Mouse (Mus musculus) CH12.LX (cell line): ENCODE measurements at regions not wholly inside any gene's neighbourhood (a gene's known extent, or its start where the extent isn't known, plus 50 kb on each side); places are given as distances from the start of the nearest gene placed in this dataset.

Experiments used
- BHLHE40 ChIP-seq: IDR thresholded peaks from 2 replicates; pipeline ENCODE4 v1.6.1; 2011; ENCODE audit warnings: mild to moderate bottlenecking, low read depth, low read length, improper control_type of control experiment
- CHD1 ChIP-seq: IDR thresholded peaks from 2 replicates; pipeline ENCODE4 v1.6.1; 2012; ENCODE audit warnings: low read depth, low read length, improper control_type of control experiment, inconsistent platforms
- CHD2 ChIP-seq: IDR thresholded peaks from 2 replicates; pipeline ENCODE4 v1.6.1; 2011; ENCODE audit warnings: low read length, improper control_type of control experiment
- CTCF ChIP-seq, 2 experiments: IDR thresholded peaks in 1 of 2; conservative IDR thresholded peaks in 1 of 2; 2 replicates each; pipeline ENCODE4 v1.5.1; 2011 to 2012; ENCODE audit warnings: low read depth in 2 of 2, low read length in 2 of 2, improper control_type of control experiment in 1 of 2, inconsistent platforms in 1 of 2, mild to moderate bottlenecking in 1 of 2, moderate library complexity in 1 of 2
- GABPA ChIP-seq: IDR thresholded peaks from 2 replicates; pipeline ENCODE4 v1.6.1; 2012; ENCODE audit warnings: low read depth, low read length, improper control_type of control experiment, inconsistent platforms; ENCODE audit not compliant: insufficient replicate concordance
- MAZ ChIP-seq: IDR thresholded peaks from 2 replicates; pipeline ENCODE4 v1.6.1; 2012; ENCODE audit warnings: low read depth, mild to moderate bottlenecking, inconsistent platforms, low read length, improper control_type of control experiment, moderate library complexity
- NRF1 ChIP-seq: IDR thresholded peaks from 2 replicates; pipeline ENCODE4 v1.6.1; 2014; ENCODE audit warnings: low read depth, mild to moderate bottlenecking, inconsistent platforms, low read length, improper control_type of control experiment, moderate library complexity
- POLR2A ChIP-seq: IDR thresholded peaks from 2 replicates; pipeline ENCODE4 v1.6.1; 2011; ENCODE audit warnings: low read depth, mild to moderate bottlenecking, improper control_type of control experiment, low read length
- USF2 ChIP-seq: conservative IDR thresholded peaks from 2 replicates; pipeline ENCODE4 v1.6.1; 2011; ENCODE audit warnings: low read depth, low read length, improper control_type of control experiment

DNA sequence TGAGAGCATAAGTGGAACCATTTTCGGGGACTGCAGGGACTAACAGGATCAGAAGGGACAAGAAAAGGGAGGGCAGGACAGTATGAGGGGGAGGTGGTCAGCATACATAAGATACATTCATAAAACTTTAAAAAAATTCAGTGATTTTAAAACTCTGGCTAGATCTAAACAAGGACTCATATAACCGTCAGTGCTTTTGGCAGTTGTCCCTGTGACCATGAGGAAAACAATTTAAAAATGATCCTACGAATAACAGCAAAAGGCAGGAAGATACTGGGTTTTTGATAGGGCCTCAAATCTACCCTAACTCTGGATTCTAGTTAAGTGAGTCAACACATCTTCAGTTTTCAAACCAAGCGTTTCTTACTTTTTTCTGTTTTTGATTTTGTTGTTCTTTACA lies 106.9 kb upstream of the Eif4g2 start:
- TF ChIP-seq POLR2A, result no peak
- TF ChIP-seq GABPA, result no peak
- no peak for TF ChIP-seq CTCF (conservative IDR thresholded peaks at IDR 0.05 in 1 of 2, IDR thresholded peaks at IDR 0.05 in 1 of 2; ENCODE audit: low read depth in 2 of 2, low read length in 2 of 2)
- no peak for TF ChIP-seq CHD2
- no peak for TF ChIP-seq CHD1
- TF ChIP-seq MAZ, result no peak
- no peak for TF ChIP-seq USF2
- TF ChIP-seq NRF1, result no peak
- TF ChIP-seq BHLHE40, result no peak
